Comparison of ENCODE assay signal across 15 mouse cellular contexts in the genomic region with DNA sequence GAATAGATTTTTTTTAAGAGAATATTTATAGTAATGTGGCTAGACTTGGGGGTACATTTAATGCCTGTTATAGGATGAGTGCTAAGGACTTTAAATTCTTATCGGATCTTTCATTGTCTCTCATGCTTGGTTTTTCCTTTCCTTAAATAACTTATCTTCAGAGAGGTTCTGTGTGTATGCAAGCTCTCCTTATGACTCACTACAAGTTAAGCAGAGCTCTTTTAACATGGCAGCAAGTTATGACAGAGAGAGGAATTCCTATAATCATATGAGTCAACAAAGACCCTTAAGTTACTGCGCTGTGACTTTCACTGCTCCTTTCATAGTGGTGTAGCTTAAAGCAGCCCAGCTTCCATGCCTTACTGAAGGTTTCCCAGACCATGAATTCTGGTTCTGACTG.
"Had no signal": no experiment of that assay in that cellular context is flagged by ENCODE, and none has a peak within 500 bp of the region (broad histone marks: within the 10 kb centered on the region; RNA-seq: fewer than 3 reads in every experiment).

No protein-coding gene starts in this region.

- H3K4me2 ChIP-seq: neural tube, embryonic 13.5 days; neural tube, embryonic 15.5 days; stomach, embryonic 15.5 days had no signal

- H3K9ac ChIP-seq: neural tube, embryonic 13.5 days; neural tube, embryonic 15.5 days; stomach, embryonic 15.5 days had no signal

- H3K4me3 ChIP-seq: neural tube, embryonic 13.5 days; neural tube, embryonic 15.5 days; stomach, embryonic 15.5 days had no signal

- H3K4me1 ChIP-seq: neural tube, embryonic 13.5 days; neural tube, embryonic 15.5 days; stomach, embryonic 15.5 days had no signal

- H3K36me3 ChIP-seq: neural tube, embryonic 13.5 days; neural tube, embryonic 15.5 days; stomach, embryonic 15.5 days had no signal

- DNase-seq: retina, postnatal 1 day; right cerebral cortex, adult 18-20 months; right cerebral cortex, postnatal 14 days; right cerebral cortex, postnatal 25 days; right cerebral cortex, postnatal 4 days; spleen, adult 18-20 months; thymus, adult 18-20 months; thymus, adult 2 months; thymus, postnatal 14 days; thymus, postnatal 36 days; thymus, postnatal 4 days had no signal

- H3K9me3 ChIP-seq: neural tube, embryonic 13.5 days; neural tube, embryonic 15.5 days; stomach, embryonic 15.5 days had no signal

- H3K27ac ChIP-seq: neural tube, embryonic 13.5 days; neural tube, embryonic 15.5 days; stomach, embryonic 15.5 days; stomach, postnatal 0 days had no signal

- H3K27me3 ChIP-seq: neural tube, embryonic 13.5 days; neural tube, embryonic 15.5 days; stomach, embryonic 15.5 days had no signal
